Mouse (Mus musculus) midbrain, embryonic 10.5 days (tissue): ENCODE measurements around the gene Pgpep1. TPM values are rescaled to one million over a fixed set of nuclear protein-coding genes. Genes with fewer than 3 reads are reported as not detected.

ENCODE experiments used
- DNase-seq: peaks from one replicate; pipeline ENCODE4 v3.0.0-alpha.2; 2017; ENCODE audit warnings: low spot score
- H3K27ac ChIP-seq: fragments of 300-500 bp; sonication (generic); replicated peaks from 2 replicates; pipeline ENCODE4 v1.5.1; 2016; ENCODE audit warnings: mild to moderate bottlenecking
- H3K27me3 ChIP-seq: fragments of 300-500 bp; sonication (generic); 2 replicates; pipeline ENCODE4 v1.6.1; 2016; ENCODE audit warnings: low read depth, mild to moderate bottlenecking; ENCODE audit not compliant: poor library complexity, severe bottlenecking
- H3K36me3 ChIP-seq: fragments of 300-500 bp; sonication (generic); 2 replicates; pipeline ENCODE4 v1.6.1; 2016; ENCODE audit warnings: mild to moderate bottlenecking, moderate library complexity
- H3K4me1 ChIP-seq: fragments of 300-500 bp; sonication (generic); 2 replicates; pipeline ENCODE4 v1.6.1; 2016
- H3K4me3 ChIP-seq: fragments of 300-500 bp; sonication (generic); 2 replicates; pipeline ENCODE4 v1.5.1; 2016; ENCODE audit warnings: mild to moderate bottlenecking, moderate library complexity
- H3K9me3 ChIP-seq: fragments of 300-500 bp; sonication (generic); replicated peaks from 2 replicates; pipeline ENCODE4 v1.6.1; 2016; ENCODE audit warnings: mild to moderate bottlenecking
- WGBS: fragments of 180-500 bp; shearing (Covaris S2); methylation state at CpG from one replicate; pipeline ENCODE4 v1.1.7; 2016; 5-methylcytosine and 5-hydroxymethylcytosine counted together
- polyA plus RNA-seq: library from polyadenylated mRNA; unstranded; fragments of >200 nt; fragmentation: Nextera tagmentation; extraction: Ambion mirVana; gene quantifications from 2 replicates; pipeline ENCODE4 v1.2.1, GENCODE M21; 2016

Pgpep1 gene
- polyA plus RNA-seq = 51.8 and 89.7 TPM in 2 replicates

GRCm38 (mm10) chr8:70660273-70660725, at the start of gene Pgpep1:
Pgpep1 (minus strand) TSS chr8:70660388.
- peaks cover 65% of the 10 kb centered on the region for H3K4me1 ChIP-seq
- H3K27ac ChIP-seq = peak within 1 kb of the TSS; percentile 93
- H3K36me3 ChIP-seq = peaks cover 8% of the 10 kb centered on the region
- peak within 1 kb of the TSS; percentile 77 for H3K4me3 ChIP-seq
- DNase-seq = peak; percentile 49
- 5% methylated on average over 14 of the region's 14 CpGs for WGBS
- H3K27me3 ChIP-seq = no peaks in the 10 kb centered on the region
- no peaks in the 10 kb centered on the region for H3K9me3 ChIP-seq

GRCm38 (mm10) chr8:70709794-70710193, 49.6 kb upstream of the Pgpep1 start:
- Histone ChIP-seq H3K4me3 (no peak overlapping the region), H3K36me3 (no peaks in the 10 kb centered on the region), H3K27ac (no peak overlapping the region), H3K27me3 (no peaks in the 10 kb centered on the region), H3K4me1 (peaks cover 11% of the 10 kb centered on the region), H3K9me3 (no peaks in the 10 kb centered on the region)
- WGBS = 94% methylated on average over 9 of the region's 9 CpGs
- DNase-seq = no peak

- peaks cover 8% of the 10 kb centered on the region; the same call in 1 of the 2 replicates for H3K36me3 ChIP-seq
- H3K4me3 ChIP-seq = no peak overlapping the region
- WGBS = 90% methylated on average over 14 of the region's 14 CpGs
- no peaks in the 10 kb centered on the region for H3K9me3 ChIP-seq
- no peak overlapping the region for H3K27ac ChIP-seq
- no peak for DNase-seq
- H3K27me3 ChIP-seq = no peaks in the 10 kb centered on the region
- peaks cover 5% of the 10 kb centered on the region; the same call in 1 of the 2 replicates for H3K4me1 ChIP-seq
Measured at GRCm38 (mm10) chr8:70708281-70708680, 48.1 kb upstream of the Pgpep1 start.

GRCm38 (mm10) chr8:70703287-70703686, 43.1 kb upstream of the Pgpep1 start, which contains the start of gene Iqcn:
Iqcn (plus strand) TSS chr8:70703457.
- WGBS = 100% methylated on average over 3 of the region's 3 CpGs
- DNase-seq = no peak
- H3K4me1 ChIP-seq = peaks cover 22% of the 10 kb centered on the region
- H3K9me3 ChIP-seq = no peaks in the 10 kb centered on the region
- peak within 1 kb of the TSS; percentile 12; the same call in 1 of the 2 replicates for H3K4me3 ChIP-seq
- H3K36me3 ChIP-seq = peaks cover 23% of the 10 kb centered on the region
- H3K27me3 ChIP-seq = no peaks in the 10 kb centered on the region
- no peak within 1 kb of the TSS for H3K27ac ChIP-seq

- no peak for DNase-seq
- peaks cover 27% of the 10 kb centered on the region for H3K4me1 ChIP-seq
- no peak overlapping the region for H3K27ac ChIP-seq
- 92% methylated on average over 3 of the region's 3 CpGs for WGBS
- H3K36me3 ChIP-seq = peaks cover 23% of the 10 kb centered on the region
- H3K9me3 ChIP-seq = no peaks in the 10 kb centered on the region
- H3K4me3 ChIP-seq = no peak overlapping the region
- no peaks in the 10 kb centered on the region for H3K27me3 ChIP-seq
Measured at GRCm38 (mm10) chr8:70702842-70703182, 42.6 kb upstream of the Pgpep1 start.

- H3K27me3 ChIP-seq = no peaks in the 10 kb centered on the region
- H3K4me1 ChIP-seq = peaks cover 33% of the 10 kb centered on the region
- DNase-seq = no peak
- no peaks in the 10 kb centered on the region for H3K9me3 ChIP-seq
- no peak overlapping the region for H3K27ac ChIP-seq
- H3K4me3 ChIP-seq = peak overlapping the region; percentile 98; the same call in 1 of the 2 replicates
- H3K36me3 ChIP-seq = peaks cover 23% of the 10 kb centered on the region
- whole genome bisulfite sequencing = 82% methylated on average over 2 of the region's 2 CpGs
Measured at GRCm38 (mm10) chr8:70701982-70702841, 42.0 kb upstream of the Pgpep1 start.

- peaks cover 42% of the 10 kb centered on the region for H3K4me1 ChIP-seq
- peak overlapping the region; percentile 99 for H3K27ac ChIP-seq
- WGBS = 60% methylated on average over 10 of the region's 10 CpGs
Measured at GRCm38 (mm10) chr8:70701048-70701981, 41.1 kb upstream of the Pgpep1 start.

GRCm38 (mm10) chr8:70700555-70700922, 40.4 kb upstream of the Pgpep1 start:
- Histone ChIP-seq H3K4me1 (peaks cover 49% of the 10 kb centered on the region), H3K27me3 (peaks cover 10% of the 10 kb centered on the region), H3K9me3 (no peaks in the 10 kb centered on the region), H3K36me3 (peaks cover 23% of the 10 kb centered on the region), H3K4me3 (peak overlapping the region; percentile 98), H3K27ac (peak overlapping the region; percentile 99)
- WGBS = under 1% methylated on average over 20 of the region's 20 CpGs
- peak; percentile 90 for DNase-seq

More at GRCm38 (mm10) chr8:70701048-70701981, 41.1 kb upstream of the Pgpep1 start:
- peak; percentile 34 for DNase-seq
- Histone ChIP-seq H3K36me3 (peaks cover 23% of the 10 kb centered on the region), H3K27me3 (peaks cover 2% of the 10 kb centered on the region), H3K4me3 (peak overlapping the region; percentile 98), H3K9me3 (no peaks in the 10 kb centered on the region)

- Histone ChIP-seq H3K9me3 (no peaks in the 10 kb centered on the region), H3K27me3 (peaks cover 15% of the 10 kb centered on the region), H3K36me3 (peaks cover 23% of the 10 kb centered on the region), H3K27ac (peak overlapping the region; percentile 99), H3K4me3 (peak overlapping the region; percentile 98), H3K4me1 (peaks cover 55% of the 10 kb centered on the region)
- peak; percentile 86 for DNase-seq
- under 1% methylated on average over 59 of the region's 59 CpGs for WGBS
Measured at GRCm38 (mm10) chr8:70699834-70700554, 39.8 kb upstream of the Pgpep1 start.

- DNase-seq = peak; percentile 79
- Histone ChIP-seq H3K27me3 (peaks cover 21% of the 10 kb centered on the region), H3K27ac (peak overlapping the region; percentile 99), H3K4me1 (peaks cover 55% of the 10 kb centered on the region), H3K36me3 (peaks cover 23% of the 10 kb centered on the region), H3K9me3 (no peaks in the 10 kb centered on the region), H3K4me3 (peak overlapping the region; percentile 98)
- WGBS = 0% methylated on average over 89 of the region's 89 CpGs
Measured at GRCm38 (mm10) chr8:70699116-70699833, 39.1 kb upstream of the Pgpep1 start.

- Histone ChIP-seq H3K4me1 (peaks cover 56% of the 10 kb centered on the region), H3K36me3 (peaks cover 18% of the 10 kb centered on the region), H3K27me3 (peaks cover 28% of the 10 kb centered on the region), H3K9me3 (no peaks in the 10 kb centered on the region), H3K4me3 (peak within 1 kb of the TSS; percentile 98), H3K27ac (peak within 1 kb of the TSS; percentile 99)
- under 1% methylated on average over 68 of the region's 69 CpGs for WGBS
- DNase-seq = peak; percentile 99
Measured at GRCm38 (mm10) chr8:70698310-70699109, 38.3 kb upstream of the Pgpep1 start, which contains the start of gene Jund. Jund (plus strand) TSS chr8:70698949.
